Mouse (Mus musculus) activated CD4-positive, CD25-positive, alpha-beta regulatory T cell, adult 4 months (primary cell): ENCODE results near the gene Tbc1d22b. TPM values are rescaled to one million over a fixed set of nuclear protein-coding genes. Genes with fewer than 3 reads are reported as not detected.
A peak's percentile ranks its signal among the peaks of the same experiment; 100 is the strongest.
"Not testable (repeated sequence)": the region's sequence is repeated elsewhere in the genome, so short reads cannot be mapped to it uniquely, and the experiment has no call there.

Experiments used
- ATAC-seq: one replicate; pipeline ENCODE4 v1.8.0; 2017
- polyA plus RNA-seq, 2 experiments: library from polyadenylated mRNA; unstranded; fragments of 100-300 nt; shearing (Covaris generic); gene quantifications; one replicate each; pipeline ENCODE4 v1.2.1; 2017

Gene Tbc1d22b
- polyA plus RNA-seq, 2 experiments from 2014 or later: 11.5 to 14.2 TPM

GRCm38 (mm10) chr17:29595891-29596770 is 46.5 kb downstream of the Tbc1d22b start:
- ATAC-seq: no peak

DNA sequence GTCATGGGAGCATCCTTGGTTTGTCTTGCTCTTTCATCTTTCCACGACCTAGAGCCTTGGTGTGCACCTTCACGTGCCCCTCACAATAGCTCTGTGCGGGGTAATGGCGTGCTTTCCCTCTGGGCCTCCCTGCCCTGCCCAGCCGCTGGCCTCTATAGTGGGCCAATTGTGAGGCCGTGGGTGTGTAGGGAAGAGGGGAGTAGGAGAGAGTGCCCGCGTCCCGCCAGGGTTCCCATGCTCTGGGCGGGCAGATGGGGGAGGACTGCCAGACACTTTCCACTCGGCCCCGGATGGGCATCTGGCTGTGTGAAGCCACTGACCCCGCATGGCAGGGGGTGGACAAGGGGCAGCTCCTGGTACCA is 47.2 kb downstream of the Tbc1d22b start:
- ATAC-seq: no peak

DNA sequence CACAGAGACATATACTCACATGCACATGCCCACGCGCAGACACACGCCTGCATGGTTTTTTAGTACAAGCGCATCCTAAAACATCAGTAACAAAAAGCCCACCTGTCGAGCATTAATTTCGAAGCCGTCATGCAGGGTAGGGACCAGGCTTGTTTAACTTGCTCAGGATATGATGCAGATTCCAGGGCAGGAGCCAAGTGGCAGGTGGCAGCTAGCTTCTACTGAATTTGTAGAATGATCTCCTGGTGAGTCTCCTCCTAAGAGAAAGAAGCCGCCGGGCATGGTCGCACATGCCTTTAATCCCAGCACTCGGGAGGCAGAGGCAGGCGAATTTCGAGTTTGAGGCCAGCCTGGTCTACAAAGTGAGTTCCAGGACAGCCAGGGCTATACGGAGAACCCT is 49.5 kb downstream of the Tbc1d22b start:
- ATAC-seq: no peak

DNA sequence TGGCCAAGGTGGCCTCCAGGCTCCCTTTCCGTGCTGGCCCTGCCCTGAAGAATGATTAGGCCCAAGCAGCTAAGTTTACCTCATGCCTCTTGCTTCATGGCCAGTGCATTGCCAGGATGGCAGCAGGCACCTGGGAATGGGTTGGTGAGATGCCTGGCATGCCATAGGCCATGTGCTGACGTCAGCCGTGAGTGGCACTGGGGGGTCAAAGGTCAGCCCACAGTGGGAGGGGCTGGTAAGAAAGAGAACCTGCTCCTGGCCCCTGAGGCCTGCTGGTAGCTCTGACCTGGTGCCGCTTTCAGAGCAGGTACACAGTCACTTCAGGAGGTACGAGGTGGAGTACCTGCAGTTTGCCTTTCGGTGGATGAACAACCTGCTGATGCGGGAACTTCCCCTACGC is 50.0 kb downstream of the Tbc1d22b start:
- no peak for ATAC-seq

DNA sequence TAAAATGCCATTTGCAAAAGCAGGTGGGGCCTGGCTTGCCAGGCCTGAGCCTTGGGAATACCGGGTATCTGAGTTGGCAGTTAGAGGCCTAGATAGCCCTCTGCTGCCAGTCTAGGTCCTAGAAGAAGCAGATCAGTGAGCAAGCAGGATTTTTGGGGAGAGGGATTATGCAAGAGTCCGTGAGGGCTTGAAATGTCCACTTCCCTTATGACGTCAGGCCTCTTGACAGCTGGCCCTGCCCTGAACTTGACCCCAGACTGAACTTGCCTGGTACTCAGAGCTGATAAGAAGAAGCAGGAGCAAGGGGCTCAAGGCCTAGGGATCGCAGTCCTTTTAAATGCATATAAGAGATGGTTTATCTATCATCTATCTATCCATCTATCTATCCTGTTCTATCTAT is 51.8 kb downstream of the Tbc1d22b start:
- ATAC-seq: no peak

GRCm38 (mm10) chr17:29603283-29603682 is 53.7 kb downstream of the Tbc1d22b start:
- ATAC-seq: no peak

DNA sequence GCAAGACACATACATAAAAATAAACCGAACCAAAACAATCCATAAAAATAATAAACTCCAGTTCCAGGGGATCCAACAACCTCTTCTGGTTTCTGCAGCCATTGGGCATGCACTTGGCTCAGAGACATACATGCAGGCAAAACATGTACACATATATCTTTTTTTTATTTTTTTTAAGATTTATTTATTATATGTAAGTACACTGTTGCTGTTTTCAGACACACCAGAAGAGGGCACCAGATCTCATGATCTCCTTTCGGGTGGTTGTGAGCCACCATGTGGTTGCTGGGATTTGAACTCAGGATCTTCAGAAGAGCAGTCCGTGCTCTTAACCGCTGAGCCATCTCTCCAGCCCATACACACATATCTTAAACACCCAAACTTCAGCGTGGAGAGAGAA is 63.9 kb downstream of the Tbc1d22b start:
- not testable (repeated sequence) for ATAC-seq

DNA sequence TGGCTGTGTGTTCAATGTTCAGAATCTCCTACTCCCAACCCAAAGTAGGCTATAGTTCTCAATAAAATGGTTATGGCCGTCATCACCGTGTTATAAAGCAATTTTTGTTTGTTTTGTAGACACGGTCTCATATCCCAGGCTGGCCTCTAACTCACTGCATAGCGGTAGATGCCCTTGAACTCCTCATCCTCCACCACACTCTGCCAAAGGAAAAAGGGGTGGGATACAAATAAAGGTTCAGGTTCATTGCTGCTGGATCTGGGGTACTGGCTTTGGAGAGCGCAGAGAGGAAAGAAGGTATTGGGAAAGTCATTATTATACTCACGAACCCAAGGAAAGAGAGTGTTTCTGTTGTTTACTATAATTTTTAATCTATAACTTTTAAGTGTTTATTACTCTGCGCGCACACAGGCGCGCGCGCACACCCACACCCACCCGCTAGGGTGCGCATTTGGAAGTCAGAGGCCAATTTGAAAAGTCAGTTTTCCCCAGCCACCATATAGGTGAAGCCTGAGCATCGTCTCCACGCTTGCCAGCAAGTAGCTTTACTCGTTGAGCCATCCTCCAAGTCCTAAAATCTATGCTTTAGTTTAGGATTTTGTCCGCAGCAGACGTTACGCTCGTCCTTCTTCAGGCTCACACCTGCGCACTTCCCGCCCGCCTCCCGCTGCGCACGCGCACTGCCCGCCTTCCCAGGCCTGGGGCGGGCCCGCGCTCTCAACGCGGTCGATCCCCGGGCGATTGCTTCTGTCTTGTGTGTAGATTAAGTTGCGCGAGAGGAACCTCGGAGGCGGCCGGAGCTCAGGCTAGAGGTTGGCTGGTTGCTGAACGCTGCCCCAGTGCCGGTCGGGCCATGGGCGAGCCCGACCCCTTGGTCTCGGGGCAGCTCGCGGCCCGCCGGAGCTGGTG is 64.8 kb downstream of the Tbc1d22b start, which contains the start of the genes Rnf8 and Gm28043:
Gene Rnf8, plus strand, starts transcription at position 676 of the 909 bp plus-strand sequence.
Gene Gm28043, plus strand, starts transcription at position 762 of the 909 bp plus-strand sequence.
- peak; percentile 90 for ATAC-seq

DNA sequence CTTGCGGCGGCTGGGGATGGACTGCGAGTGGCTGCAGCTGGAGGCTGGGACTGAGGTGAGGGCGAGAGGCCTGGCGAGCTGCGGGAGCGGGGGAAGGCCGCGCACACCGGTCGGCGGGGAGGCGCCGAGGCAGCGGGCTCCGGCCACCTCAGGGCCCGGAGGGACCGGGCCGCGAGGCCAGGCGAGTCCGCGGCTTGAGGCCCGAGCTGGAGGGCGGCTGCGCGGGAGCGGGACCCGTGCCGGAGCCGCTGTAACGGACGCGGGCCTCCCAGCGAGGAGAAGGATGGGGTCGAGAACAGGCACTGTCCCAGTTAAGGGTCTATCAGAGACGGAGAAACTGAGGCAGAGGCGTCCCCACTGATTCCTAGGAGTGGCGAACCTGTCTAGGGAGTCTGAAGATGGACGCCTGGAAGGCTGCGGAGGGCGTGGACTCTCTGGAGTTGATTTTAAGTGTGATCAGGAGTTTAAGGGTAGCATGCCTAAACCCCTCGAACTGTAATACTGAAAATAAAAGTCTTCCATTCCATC is 65.5 kb downstream of the Tbc1d22b start:
- peak; percentile 21 for ATAC-seq

- no peak for ATAC-seq
These were observed 66.0 kb downstream of the Tbc1d22b start for GRCm38 (mm10) chr17:29615616-29616015.

DNA sequence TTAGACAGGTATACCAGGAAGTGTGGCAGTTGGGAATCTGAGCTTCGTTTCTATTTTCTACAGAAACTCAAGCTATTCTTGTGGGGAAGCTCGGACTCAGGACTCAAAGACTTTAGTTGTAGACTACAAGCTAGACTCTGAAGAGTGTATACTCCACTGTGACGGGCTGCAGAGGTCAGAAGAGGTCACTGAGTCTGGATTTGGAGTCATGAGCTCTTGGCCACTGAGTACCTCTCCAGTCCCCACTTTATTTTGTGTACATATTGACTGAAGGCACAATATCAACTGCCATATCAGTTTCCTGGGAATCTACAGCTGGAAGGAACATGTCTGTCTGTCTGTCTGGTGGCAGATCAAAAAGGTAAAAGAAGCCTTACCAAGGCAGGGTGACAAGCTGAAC is 69.6 kb downstream of the Tbc1d22b start:
- no peak for ATAC-seq

DNA sequence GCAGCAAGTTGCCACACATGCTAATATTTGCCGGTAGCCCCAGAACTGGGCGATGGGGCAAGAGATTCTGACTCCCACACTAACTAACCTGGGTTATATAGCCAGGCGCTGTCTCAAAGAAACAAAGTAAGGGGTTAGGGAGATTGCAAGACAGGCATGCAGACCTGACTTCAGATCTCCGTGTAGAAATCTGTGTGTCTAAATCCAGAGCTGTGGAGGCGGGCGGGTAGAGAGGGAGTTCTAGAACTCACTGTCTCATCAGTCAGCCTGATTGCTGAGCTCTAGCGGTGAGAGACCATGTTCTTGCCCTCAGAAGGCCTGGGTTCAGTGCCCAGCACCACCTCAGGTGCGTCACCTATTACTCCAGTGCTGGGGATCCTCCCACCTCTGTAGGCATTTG is 73.9 kb downstream of the Tbc1d22b start:
- no peak for ATAC-seq

DNA sequence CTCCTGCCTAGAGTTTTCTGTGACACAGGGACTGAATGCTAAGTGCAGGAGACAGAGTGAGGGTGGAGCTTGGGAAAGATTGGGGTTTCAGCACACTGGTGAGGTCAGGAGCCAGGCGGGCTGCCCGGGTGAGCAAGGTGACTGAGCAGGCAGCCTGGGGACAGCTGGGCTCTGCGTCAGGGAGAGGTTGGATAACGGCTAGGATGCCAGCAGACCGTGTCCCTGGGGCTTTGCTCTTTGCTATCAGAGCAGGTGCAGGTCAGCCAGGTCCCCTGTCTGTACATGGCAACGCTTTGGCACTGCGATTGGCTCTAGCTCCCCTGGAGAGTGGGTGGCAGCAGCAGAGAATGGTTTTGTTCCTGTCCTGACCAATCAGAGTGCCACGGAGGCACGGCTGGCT is 77.7 kb downstream of the Tbc1d22b start:
- ATAC-seq: no peak

- no peak for ATAC-seq
These were observed 79.4 kb downstream of the Tbc1d22b start for GRCm38 (mm10) chr17:29628946-29629345.

GRCm38 (mm10) chr17:29629620-29630019 is 80.0 kb downstream of the Tbc1d22b start:
- no peak for ATAC-seq

DNA sequence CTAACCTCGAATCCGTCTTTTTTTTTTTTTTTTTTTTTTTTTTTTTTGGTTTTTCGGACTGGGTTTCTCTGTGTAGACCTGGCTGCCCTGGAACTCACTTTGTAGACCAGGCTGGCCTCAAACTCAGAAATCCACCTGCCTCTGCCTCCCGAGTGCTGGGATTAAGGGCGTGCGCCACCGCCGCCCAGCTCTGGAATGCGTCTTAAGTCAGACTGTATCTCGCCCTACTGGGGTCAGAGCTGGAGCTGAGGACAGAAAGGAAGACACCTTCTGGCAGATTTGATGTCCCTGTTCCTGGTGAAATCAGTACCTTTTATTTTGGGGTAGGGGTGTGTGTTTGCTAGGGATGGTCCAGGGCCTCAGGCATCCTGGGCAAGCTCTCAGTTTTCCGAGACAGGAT is 82.7 kb downstream of the Tbc1d22b start:
- no peak for ATAC-seq

GRCm38 (mm10) chr17:29635492-29635891 is 85.9 kb downstream of the Tbc1d22b start:
- no peak for ATAC-seq

DNA sequence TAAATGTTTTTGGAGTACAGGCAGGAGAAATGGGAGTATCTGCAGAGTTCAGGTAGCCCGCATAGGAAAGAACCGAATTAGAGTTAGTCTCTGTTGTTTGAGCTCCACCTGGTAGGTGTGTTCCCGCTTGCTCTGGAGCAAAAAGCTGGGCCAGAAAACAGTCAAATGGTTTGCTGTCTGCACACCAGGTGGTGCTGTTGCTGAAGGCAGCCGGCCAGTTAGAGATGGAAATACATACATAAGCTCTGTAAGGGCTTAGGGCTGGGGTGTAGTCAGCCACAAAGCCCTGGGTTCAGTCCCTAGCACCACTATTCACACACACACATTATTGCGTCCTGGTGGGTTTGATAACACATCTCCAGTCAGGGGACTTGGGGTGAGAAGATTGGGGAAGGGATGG is 86.5 kb downstream of the Tbc1d22b start:
- ATAC-seq: no peak

DNA sequence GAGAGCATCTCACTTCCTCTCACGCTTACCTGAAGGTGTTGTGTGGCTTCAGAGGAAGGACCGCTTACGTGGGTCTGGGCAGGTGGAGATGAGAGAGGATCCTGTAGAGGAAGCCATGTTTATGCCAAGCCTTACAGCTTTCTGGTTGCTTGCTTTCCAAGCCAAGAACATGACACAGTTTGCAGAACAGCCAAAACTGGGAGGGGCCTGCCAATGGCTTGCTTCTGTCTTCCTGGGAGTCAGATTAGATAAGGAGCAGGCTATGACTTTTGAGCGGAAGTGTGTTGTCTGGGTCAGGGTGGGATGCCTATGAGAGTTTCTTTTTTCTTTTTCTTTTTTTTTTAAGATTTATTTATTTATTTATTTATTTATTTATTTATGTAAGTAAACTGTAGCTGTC is 87.8 kb downstream of the Tbc1d22b start:
- ATAC-seq: no peak

- ATAC-seq: no peak
These were observed 88.3 kb downstream of the Tbc1d22b start for GRCm38 (mm10) chr17:29637895-29638294.

GRCm38 (mm10) chr17:29640971-29641370 is 91.4 kb downstream of the Tbc1d22b start:
- no peak for ATAC-seq

DNA sequence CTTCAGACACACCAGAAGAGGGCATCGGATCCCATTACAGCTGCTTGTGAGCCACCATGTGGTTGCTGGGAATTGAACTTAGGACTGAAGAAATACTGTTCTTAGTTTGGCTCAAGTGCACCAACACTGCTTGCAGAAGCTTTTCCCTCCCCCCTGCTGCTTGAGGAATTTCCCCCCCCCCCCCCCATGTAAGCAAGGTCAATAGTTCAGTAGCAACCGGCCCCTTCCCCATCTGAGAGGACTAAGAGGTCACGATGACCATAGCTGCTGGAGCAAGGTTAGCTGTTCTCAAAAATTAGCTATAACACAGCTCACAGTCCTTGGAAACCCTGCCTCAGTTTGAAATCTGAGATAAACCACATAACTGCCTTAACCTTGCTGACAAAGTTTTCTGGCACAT is 92.6 kb downstream of the Tbc1d22b start:
- ATAC-seq: no peak
